Mouse (Mus musculus): ENCODE data around the gene Rgs9bp. TPM values are rescaled to one million over a fixed set of nuclear protein-coding genes. Genes with fewer than 3 reads are reported as not detected.
"Not testable (repeated sequence)": the region's sequence is repeated elsewhere in the genome, so short reads cannot be mapped to it uniquely, and the experiment has no call there.

Gene Rgs9bp
- polyA plus RNA-seq, 1 experiment from 2014 or later: 0.08 TPM

- H3K27ac ChIP-seq (ENCODE audit: low read depth, low read length): peak overlapping the region; percentile 92
- DNase-seq (ENCODE audit: low spot score) (peak; percentile 94), ATAC-seq (peak; percentile 94)
- peak overlapping the region; percentile 77 for H3K4me3 ChIP-seq (ENCODE audit: low read depth, low read length)
- peak overlapping the region; percentile 91 for H3K9ac ChIP-seq (ENCODE audit: low read length)
- peaks cover 10% of the 10 kb centered on the region for H3K36me3 ChIP-seq (ENCODE audit: control insufficient read depth, insufficient read depth, low read length)
- under 1% methylated on average over 93 of the region's 93 CpGs for WGBS
- H3K27me3 ChIP-seq (replicated peaks; ENCODE audit: control insufficient read depth, insufficient read depth, low read length): no peaks in the 10 kb centered on the region
- H3K9me3 ChIP-seq (replicated peaks; ENCODE audit: control insufficient read depth, low read length): no peaks in the 10 kb centered on the region
- no peaks in the 10 kb centered on the region for H3K4me1 ChIP-seq (ENCODE audit: control insufficient read depth, insufficient read depth, low read length)
- H3K4me2 ChIP-seq (ENCODE audit: low read length): peak overlapping the region; percentile 93
These were observed 29.9 kb downstream of the Rgs9bp start for GRCm38 (mm10) chr7:35555224-35556204.

DNA sequence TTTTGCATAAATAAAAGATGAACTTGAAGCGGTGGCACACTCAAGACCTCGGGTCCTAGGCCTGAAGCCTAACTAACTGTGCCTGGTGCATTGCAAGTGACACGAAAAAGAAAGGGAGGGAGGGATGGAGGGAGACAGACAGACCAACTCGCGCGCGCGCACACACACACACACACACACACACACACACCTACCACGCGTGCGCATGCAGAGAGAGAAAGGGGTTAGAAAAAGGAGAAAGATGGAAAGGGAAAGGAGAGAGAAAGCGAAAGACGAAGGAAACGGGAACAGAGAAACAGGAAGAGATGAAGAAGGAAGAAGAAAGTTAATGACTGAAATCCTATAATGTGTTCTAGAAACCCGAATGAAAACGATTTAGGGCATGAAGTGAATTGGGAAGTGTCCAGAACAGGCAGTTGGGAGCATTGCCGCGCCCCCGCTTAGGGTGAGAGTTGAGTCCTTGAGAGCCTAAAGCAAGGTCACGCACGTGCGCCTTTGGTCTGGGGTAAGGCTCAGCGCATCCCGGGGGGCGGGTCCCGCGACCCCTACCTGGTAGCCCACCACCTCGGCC lies 30.7 kb downstream of the Rgs9bp start:
- Histone ChIP-seq H3K4me3 (ENCODE audit: low read depth, low read length) (peak overlapping the region; percentile 77), H3K4me1 (ENCODE audit: control insufficient read depth, insufficient read depth, low read length) (no peaks in the 10 kb centered on the region), H3K9me3 (replicated peaks; ENCODE audit: control insufficient read depth, low read length) (no peaks in the 10 kb centered on the region), H3K27ac (ENCODE audit: low read depth, low read length) (peak overlapping the region; percentile 92), H3K27me3 (replicated peaks; ENCODE audit: control insufficient read depth, insufficient read depth, low read length) (no peaks in the 10 kb centered on the region), H3K9ac (ENCODE audit: low read length) (peak overlapping the region; percentile 91), H3K36me3 (ENCODE audit: control insufficient read depth, insufficient read depth, low read length) (peaks cover 16% of the 10 kb centered on the region), H3K4me2 (ENCODE audit: low read length) (peak overlapping the region; percentile 93)
- peak; percentile 57 for DNase-seq (ENCODE audit: low spot score)
- peak; percentile 16; the same call in 1 of the 2 replicates for ATAC-seq
- 4% methylated on average over 28 of the region's 28 CpGs for WGBS

DNA sequence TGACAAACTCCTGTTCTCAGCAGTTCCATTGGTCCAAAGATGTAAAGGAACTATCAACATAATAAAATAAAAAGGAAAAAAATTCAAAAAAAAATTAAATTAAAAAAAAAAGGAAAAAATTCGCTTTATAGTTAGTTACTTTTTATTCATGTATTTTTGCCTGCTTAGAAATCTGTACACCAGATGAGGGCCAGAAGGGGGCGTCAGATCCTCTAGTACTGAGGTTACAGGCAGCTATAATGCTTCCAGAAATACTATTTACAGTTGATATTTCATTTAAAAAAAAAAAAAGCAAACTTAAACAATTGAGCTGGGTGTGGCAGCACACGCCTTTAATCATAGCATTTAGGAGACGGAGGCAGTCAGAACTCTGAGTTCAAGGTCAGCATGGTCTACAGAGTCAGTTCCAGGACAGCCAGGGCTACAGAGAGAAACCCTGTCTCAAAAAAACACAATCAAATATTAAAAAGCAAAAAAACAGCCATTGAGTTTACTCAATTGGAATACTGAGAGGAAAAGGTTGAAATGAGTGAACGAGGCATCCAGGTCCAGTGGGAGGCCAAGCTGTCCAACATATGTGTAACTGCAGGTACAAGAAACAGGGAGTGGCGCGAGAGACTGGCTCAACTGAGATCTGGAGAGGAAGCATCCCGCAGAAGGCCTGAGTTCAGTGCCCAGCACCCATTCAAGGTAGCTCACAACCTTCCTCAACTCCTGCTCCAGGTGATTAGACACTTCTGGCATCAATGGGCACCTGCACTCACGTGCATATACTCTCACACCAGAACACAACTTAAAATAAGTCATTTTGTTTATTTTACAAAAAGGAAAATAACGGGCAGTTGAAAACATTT lies 31.4 kb downstream of the Rgs9bp start:
- DNase-seq (ENCODE audit: low spot score): peak; percentile 52
- peak overlapping the region; percentile 91; the same call in 1 of the 2 replicates for H3K9ac ChIP-seq (ENCODE audit: low read length)
- 63% methylated on average over 10 of the region's 10 CpGs for WGBS
- no peaks in the 10 kb centered on the region for H3K27me3 ChIP-seq (replicated peaks; ENCODE audit: control insufficient read depth, insufficient read depth, low read length)
- no peaks in the 10 kb centered on the region for H3K9me3 ChIP-seq (replicated peaks; ENCODE audit: control insufficient read depth, low read length)
- peak overlapping the region; percentile 11; the same call in 1 of the 2 replicates for H3K27ac ChIP-seq (ENCODE audit: low read depth, low read length)
- peak overlapping the region; percentile 93 for H3K4me2 ChIP-seq (ENCODE audit: low read length)
- peak overlapping the region; percentile 77 for H3K4me3 ChIP-seq (ENCODE audit: low read depth, low read length)
- ATAC-seq: no peak
- H3K4me1 ChIP-seq (ENCODE audit: control insufficient read depth, insufficient read depth, low read length): no peaks in the 10 kb centered on the region
- H3K36me3 ChIP-seq (ENCODE audit: control insufficient read depth, insufficient read depth, low read length): peaks cover 20% of the 10 kb centered on the region

GRCm38 (mm10) chr7:35545881-35546280 lies 39.5 kb downstream of the Rgs9bp start:
- Histone ChIP-seq H3K9ac (ENCODE audit: low read length) (no peak overlapping the region), H3K36me3 (ENCODE audit: control insufficient read depth, insufficient read depth, low read length) (peaks cover 26% of the 10 kb centered on the region), H3K27ac (ENCODE audit: low read depth, low read length) (no peak overlapping the region), H3K4me2 (ENCODE audit: low read length) (no peak overlapping the region), H3K27me3 (replicated peaks; ENCODE audit: control insufficient read depth, insufficient read depth, low read length) (no peaks in the 10 kb centered on the region), H3K9me3 (replicated peaks; ENCODE audit: control insufficient read depth, low read length) (no peaks in the 10 kb centered on the region), H3K4me1 (ENCODE audit: control insufficient read depth, insufficient read depth, low read length) (no peaks in the 10 kb centered on the region), H3K4me3 (ENCODE audit: low read depth, low read length) (no peak overlapping the region)
- peak; percentile 54 for ATAC-seq
- peak; percentile 83 for DNase-seq (ENCODE audit: low spot score)
- WGBS: 32% methylated on average over 4 of the region's 4 CpGs

DNA sequence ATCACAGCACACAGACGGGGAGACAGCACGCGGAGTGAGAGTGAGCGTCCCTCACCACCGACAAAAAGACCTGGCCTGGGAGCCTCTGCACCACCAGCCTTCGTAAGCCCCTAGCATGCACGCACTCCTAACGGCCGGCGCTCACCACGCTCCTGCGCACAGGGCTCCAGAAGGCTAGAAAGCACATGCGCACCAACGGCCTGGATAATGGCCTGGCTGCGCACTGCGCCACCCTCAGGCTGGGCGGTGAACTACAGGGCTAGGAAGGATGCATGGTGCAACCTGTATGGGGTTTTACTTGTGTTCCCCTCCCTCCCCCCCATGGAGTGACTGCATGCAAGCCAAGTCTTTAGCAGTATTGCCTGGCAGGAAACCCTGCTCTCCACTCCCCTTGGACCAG lies 47.8 kb downstream of the Rgs9bp start, which contains the start of gene Tdrd12:
Tdrd12 (minus strand) TSS at position 184 of the 400 bp plus-strand sequence.
- H3K27ac ChIP-seq (ENCODE audit: low read depth, low read length): no peak within 1 kb of the TSS
- no peak within 1 kb of the TSS for H3K4me2 ChIP-seq (ENCODE audit: low read length)
- no peak within 1 kb of the TSS for H3K4me3 ChIP-seq (ENCODE audit: low read depth, low read length)
- no peak for ATAC-seq
- WGBS: 97% methylated on average over 17 of the region's 17 CpGs
- no peak for DNase-seq (ENCODE audit: low spot score)
- no peaks in the 10 kb centered on the region for H3K36me3 ChIP-seq (ENCODE audit: control insufficient read depth, insufficient read depth, low read length)
- no peaks in the 10 kb centered on the region for H3K27me3 ChIP-seq (replicated peaks; ENCODE audit: control insufficient read depth, insufficient read depth, low read length)
- H3K9ac ChIP-seq (ENCODE audit: low read length): no peak within 1 kb of the TSS
- no peaks in the 10 kb centered on the region for H3K4me1 ChIP-seq (ENCODE audit: control insufficient read depth, insufficient read depth, low read length)
- no peaks in the 10 kb centered on the region for H3K9me3 ChIP-seq (replicated peaks; ENCODE audit: control insufficient read depth, low read length)

- Histone ChIP-seq H3K9me3 (replicated peaks; ENCODE audit: control insufficient read depth, low read length) (no peaks in the 10 kb centered on the region), H3K4me2 (ENCODE audit: low read length) (no peak overlapping the region), H3K4me1 (ENCODE audit: control insufficient read depth, insufficient read depth, low read length) (no peaks in the 10 kb centered on the region), H3K4me3 (ENCODE audit: low read depth, low read length) (no peak overlapping the region), H3K27me3 (replicated peaks; ENCODE audit: control insufficient read depth, insufficient read depth, low read length) (no peaks in the 10 kb centered on the region), H3K36me3 (ENCODE audit: control insufficient read depth, insufficient read depth, low read length) (no peaks in the 10 kb centered on the region), H3K27ac (ENCODE audit: low read depth, low read length) (no peak overlapping the region), H3K9ac (ENCODE audit: low read length) (no peak overlapping the region)
- 84% methylated on average over 12 of the region's 12 CpGs for WGBS
- no peak for ATAC-seq
- DNase-seq (ENCODE audit: low spot score): no peak
These were observed 49.5 kb downstream of the Rgs9bp start for GRCm38 (mm10) chr7:35535750-35536512.

DNA sequence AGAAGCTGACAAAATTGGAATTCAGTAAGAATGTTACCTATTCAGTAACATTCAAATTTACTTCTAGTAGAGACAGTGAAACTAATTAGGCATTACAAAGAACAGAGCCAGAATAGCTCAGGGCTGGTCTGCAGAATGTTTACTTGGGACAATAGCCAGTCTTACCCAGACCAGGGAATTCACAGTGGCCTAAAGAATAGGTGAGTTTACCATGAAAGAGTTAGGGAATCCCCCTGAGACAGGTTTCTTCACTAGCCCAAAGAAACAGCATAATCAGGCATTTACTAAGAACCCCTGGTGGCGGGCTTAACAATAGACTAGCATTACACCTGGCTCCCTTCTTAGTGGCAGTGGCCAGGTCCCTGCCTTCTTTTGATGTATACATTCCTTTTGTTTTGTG lies 54.8 kb downstream of the Rgs9bp start:
- WGBS: 20% methylated on average over 1 of the region's 1 CpGs
- not testable (repeated sequence) for H3K9ac ChIP-seq (ENCODE audit: low read length); H3K36me3 ChIP-seq (ENCODE audit: control insufficient read depth, insufficient read depth, low read length); H3K4me1 ChIP-seq (ENCODE audit: control insufficient read depth, insufficient read depth, low read length); DNase-seq (ENCODE audit: low spot score); H3K4me2 ChIP-seq (ENCODE audit: low read length); H3K27me3 ChIP-seq (replicated peaks; ENCODE audit: control insufficient read depth, insufficient read depth, low read length); H3K4me3 ChIP-seq (ENCODE audit: low read depth, low read length); H3K9me3 ChIP-seq (replicated peaks; ENCODE audit: control insufficient read depth, low read length); H3K27ac ChIP-seq (ENCODE audit: low read depth, low read length); ATAC-seq

GRCm38 (mm10) chr7:35530026-35530425 lies 55.4 kb downstream of the Rgs9bp start:
- Histone ChIP-seq H3K4me2 (ENCODE audit: low read length) (no peak overlapping the region), H3K4me1 (ENCODE audit: control insufficient read depth, insufficient read depth, low read length) (no peaks in the 10 kb centered on the region), H3K9me3 (replicated peaks; ENCODE audit: control insufficient read depth, low read length) (no peaks in the 10 kb centered on the region), H3K27ac (ENCODE audit: low read depth, low read length) (no peak overlapping the region), H3K36me3 (ENCODE audit: control insufficient read depth, insufficient read depth, low read length) (no peaks in the 10 kb centered on the region), H3K4me3 (ENCODE audit: low read depth, low read length) (no peak overlapping the region), H3K27me3 (replicated peaks; ENCODE audit: control insufficient read depth, insufficient read depth, low read length) (no peaks in the 10 kb centered on the region), H3K9ac (ENCODE audit: low read length) (no peak overlapping the region)
- WGBS: 72% methylated on average over 3 of the region's 3 CpGs
- ATAC-seq: no peak
- no peak for DNase-seq (ENCODE audit: low spot score)
